Mouse (Mus musculus) brain, adult 2 months (tissue): ENCODE data around the gene Olfr638.
"Not testable (repeated sequence)": the region's sequence is repeated elsewhere in the genome, so short reads cannot be mapped to it uniquely, and the experiment has no call there.

Source experiments
- DNase-seq: peaks from one replicate; pipeline ENCODE4 v3.0.0; 2011; ENCODE audit warnings: low read depth, low spot score

The Olfr638 gene

DNA sequence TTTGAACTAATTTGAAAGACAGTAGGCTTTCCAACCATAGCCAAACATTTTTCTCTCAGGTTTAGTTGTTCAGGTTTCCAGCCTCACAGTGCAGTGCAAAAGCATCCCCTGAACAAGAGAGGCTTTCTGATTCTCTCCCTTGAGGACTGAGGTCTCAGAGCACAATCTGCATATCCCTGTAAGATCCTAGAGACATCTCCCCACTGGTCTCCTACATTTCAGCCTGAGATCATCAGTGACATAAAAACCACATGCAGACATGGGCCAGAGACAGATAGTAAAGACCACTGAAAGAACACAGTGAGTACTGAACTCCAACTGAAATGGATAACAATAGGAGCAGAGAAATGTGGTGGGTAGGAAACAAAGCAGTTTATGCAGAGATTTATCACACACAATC lies at the start of gene Olfr638:
Gene Olfr638 (plus strand): TSS at position 301 of the 400 bp plus-strand sequence.
- DNase-seq: no peak

DNA sequence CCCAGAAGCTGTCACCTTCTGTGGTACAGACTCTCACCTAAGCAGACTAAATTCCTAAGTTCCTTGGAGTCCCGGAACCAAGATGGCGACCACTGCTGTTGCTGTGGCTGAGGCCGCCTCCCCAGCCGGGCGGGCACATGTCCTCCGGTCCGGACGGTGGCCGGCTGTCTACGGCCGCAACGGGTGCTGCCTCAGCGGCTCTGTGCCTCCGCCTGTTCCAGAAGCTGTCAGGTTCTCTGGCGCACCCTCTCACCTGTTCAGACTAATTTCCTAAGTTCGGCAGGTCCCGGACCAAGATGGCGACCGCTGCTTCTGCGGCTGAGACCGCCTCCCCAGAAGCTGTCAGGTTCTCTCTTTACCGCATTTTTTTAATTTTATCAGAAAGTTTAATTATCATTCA lies 31.7 kb upstream of the Olfr638 start:
- DNase-seq: not testable (repeated sequence)

DNA sequence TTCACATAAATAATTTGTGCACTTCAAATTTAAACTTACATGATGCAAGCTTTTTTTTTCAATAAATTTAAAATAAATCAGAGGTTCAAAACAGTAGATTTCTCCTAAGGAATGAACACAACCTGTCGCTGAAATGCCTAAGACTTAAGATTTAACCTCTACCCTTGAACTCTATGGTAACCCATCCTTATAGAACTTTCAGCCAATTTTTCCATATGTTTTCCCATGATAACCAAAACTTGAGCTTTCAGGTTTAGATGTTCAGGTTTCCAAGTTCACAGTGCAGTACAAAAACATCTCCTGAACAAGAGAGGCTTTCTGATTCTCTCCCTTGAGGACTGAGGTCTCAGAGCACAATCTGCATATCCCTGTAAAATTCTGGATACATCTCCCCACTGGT lies 27.7 kb upstream of the Olfr638 start, which contains the start of gene Olfr635:
Gene Olfr635 (plus strand): TSS at position 301 of the 400 bp plus-strand sequence.
- no peak for DNase-seq

DNA sequence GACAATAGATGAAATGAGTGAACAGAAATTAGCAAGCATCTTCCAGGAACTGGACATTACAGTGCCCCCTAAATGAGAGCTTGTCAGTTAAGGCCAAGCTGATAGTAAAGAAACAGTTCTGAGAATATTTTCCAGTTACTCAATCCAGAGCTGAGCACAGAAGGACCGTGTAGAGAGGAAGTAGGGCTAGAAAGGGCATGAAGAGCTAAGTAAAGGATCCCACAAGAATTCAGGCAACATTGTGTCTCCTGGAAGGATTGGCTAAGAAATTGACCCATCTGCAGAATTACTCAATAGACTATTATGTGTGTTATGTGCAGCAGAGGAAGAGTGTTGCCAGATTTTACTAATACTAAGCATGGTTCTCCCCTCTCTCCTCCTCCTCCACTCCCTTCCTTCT lies 26.8 kb upstream of the Olfr638 start:
- DNase-seq: no peak

DNA sequence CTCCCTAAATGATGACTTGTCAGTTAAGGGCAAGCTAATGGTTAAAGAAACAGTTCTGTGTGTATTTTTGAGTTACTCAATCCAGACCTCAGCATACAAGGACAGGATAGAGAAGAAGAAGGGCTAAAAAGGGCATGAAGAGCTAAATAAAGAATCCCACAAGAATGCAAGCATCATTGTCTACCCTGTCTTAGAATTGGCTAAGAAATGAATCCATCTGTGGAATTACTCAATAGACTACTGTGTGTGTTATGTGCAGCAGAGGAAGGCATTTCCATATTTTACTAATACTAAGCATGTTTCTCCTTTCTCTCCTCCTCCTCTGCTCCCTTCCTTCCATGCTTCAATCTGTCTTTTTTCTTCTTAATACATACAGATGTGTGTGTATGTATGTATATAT lies 578 bp downstream of the Olfr638 start:
- no peak for DNase-seq

DNA sequence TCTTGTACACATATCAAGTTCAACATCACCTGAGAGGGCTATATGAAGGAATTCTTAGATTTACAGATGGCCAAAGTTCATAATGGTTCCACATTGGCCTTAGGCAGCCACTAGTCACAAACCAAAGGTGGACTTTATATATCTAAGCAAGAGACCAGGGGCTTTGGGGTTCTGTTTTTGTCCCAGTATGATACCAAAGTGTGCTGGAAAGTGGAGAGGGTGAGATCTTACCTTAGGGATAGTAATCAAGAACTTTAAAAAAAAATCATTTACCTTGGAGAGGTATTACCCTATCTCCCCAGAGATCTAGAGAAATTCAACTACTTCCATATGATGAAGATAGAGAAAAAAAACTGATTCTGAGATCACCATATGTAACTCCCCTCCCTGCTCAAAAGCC lies 18.7 kb downstream of the Olfr638 start, which contains the start of gene Olfr639:
Gene Olfr639 (minus strand): TSS at position 101 of the 400 bp plus-strand sequence.
- no peak for DNase-seq

DNA sequence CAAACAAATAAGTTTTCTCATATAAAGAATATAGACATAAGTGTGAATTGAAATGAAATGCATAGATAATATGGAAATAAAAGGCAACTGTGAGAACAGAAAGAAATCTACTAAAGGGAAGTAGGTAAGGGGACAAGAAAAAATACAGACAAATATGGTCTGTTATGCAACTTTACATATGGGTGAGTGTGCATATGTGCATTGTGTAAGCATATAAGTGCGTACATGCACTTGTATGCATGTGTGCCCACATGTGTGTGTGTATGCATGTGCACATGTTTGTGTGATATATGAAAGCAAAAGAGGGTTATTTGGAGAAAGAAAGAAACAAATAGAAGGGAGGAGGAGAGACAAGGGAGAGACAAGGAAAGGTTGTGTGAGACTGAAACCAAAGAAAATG lies 20.4 kb downstream of the Olfr638 start:
- DNase-seq: no peak

DNA sequence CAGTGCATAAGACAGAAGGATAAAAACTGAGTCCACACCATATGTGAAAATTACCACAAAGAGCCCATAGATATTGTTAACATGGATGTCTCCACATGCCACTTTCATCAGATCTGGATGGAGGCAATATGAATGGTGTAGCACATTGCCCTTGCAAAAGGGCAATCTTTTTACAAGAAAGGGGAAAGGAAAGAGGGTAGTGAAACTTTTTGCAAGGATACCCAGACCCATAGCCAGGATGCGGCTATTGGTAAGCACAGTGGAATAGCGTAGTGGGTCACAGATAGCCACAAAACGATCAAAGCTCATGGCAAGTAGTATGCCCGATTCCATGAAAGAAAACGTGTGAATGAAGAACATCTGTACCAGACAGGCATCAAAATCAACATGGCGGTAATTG lies 23.1 kb downstream of the Olfr638 start:
- no peak for DNase-seq

DNA sequence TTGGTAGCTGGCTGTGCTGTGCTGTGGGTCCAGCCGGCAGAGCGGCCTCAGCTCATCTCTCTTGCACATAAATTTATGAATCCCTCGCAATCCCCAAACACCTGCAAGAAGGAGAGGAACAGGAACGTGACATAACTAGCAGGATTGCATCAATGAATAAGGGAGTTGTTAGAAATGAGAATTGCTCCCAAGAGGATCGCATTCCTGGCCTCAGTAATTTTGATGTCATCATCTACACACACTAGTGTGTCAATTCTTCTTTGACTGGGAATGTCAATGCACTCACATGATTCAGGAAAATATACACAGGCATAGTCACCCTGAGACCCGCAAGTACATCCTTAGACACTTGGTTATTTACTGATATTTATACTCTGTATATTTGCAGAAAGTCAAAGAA lies 26.9 kb downstream of the Olfr638 start, which contains the start of gene Olfr640:
Gene Olfr640 (minus strand): TSS at position 101 of the 400 bp plus-strand sequence.
- no peak for DNase-seq

DNA sequence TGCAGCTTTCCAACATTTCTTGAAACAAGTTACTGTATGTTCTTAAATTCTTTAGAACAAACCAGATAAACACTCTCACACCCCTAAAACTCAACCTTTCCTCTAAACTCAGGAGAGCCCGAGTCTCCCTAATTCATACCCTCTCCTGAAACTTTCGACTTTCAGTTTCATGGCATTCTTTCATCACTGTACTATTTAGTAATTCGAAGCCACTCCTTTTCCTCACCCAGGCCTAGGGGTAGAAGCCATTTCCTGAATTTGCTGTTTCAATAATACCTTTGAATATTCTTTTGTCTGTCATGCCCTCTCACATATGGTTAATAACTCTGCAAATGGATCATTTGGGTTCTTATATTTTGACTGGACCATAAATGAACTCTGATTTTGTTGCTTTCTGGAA lies 28.4 kb downstream of the Olfr638 start:
- DNase-seq: no peak

DNA sequence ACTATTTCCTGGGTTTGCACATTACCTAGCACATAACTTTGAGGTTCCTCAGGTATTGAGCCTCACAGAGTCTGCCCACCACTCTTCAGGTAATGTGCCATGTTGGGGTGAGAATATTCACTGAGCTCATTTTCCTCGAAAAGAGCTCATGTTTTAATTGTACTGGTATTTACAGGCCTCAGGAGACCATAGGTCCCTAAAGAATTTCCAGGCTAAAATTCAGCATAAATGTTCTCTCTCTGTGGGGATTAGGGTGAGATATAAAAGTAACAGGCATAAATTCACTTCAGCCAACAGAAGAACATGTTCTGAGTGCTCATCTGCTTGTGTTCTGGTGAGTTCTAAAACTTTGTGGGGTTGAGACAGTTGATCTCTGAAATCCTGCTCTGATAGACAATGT lies 36.6 kb downstream of the Olfr638 start, which contains the start of gene Olfr641:
Gene Olfr641 (plus strand): TSS at position 301 of the 400 bp plus-strand sequence.
- no peak for DNase-seq

DNA sequence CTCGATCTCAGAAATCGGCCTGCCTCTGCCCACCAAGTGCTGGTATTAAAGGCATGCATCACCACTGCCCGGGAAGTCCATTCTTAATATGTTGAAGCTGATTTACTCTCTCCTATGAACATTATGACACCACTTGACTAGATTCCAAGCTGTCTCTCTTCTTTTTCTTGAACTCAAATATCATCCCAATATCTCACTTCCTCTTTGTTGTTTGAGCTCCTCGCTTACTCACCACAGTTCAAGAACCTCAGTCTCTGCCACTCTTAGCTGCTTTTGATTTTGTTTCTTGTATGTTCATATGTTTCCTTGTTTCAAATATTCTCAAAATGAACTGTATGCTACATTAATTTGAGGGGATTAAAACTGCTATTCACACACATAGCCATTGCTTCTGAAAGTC lies 52.2 kb downstream of the Olfr638 start:
- DNase-seq: no peak

DNA sequence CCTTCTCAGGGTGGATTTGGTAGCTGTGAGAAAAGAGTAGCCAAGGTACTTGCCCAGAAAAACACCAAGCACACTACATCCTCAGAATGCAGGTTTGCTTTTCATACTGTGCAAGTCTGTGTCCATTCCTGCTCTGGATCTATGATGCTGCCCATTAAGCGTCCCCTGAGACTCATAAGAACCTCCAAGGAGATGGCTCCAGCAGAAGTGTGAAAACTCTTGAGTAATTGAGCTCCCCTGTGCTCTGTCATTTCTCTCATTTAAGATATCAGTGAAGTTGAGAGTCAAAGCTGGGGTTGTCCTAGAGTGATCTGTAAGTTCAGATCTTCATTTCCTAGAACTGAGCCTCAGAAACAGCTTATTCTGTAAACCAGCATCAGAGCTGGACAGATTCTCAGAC lies 54.0 kb downstream of the Olfr638 start, which contains the start of gene Olfr642:
Gene Olfr642 (minus strand): TSS at position 101 of the 400 bp plus-strand sequence.
- DNase-seq: no peak
